Mouse (Mus musculus) E14TG2a.4 (cell line): ENCODE measurements around the gene Lmntd1.

Experiments
- CTCF ChIP-seq: conservative IDR thresholded peaks from 2 replicates; pipeline ENCODE4 v1.5.1; 2014; ENCODE audit warnings: low read length
- NANOG ChIP-seq: IDR thresholded peaks from 2 replicates; pipeline ENCODE4 v1.6.1; 2014; ENCODE audit warnings: borderline replicate concordance, low read length, mixed read lengths
- POU5F1 ChIP-seq: IDR thresholded peaks from 2 replicates; pipeline ENCODE4 v1.6.1; 2014; ENCODE audit warnings: low read length, borderline replicate concordance

DNA sequence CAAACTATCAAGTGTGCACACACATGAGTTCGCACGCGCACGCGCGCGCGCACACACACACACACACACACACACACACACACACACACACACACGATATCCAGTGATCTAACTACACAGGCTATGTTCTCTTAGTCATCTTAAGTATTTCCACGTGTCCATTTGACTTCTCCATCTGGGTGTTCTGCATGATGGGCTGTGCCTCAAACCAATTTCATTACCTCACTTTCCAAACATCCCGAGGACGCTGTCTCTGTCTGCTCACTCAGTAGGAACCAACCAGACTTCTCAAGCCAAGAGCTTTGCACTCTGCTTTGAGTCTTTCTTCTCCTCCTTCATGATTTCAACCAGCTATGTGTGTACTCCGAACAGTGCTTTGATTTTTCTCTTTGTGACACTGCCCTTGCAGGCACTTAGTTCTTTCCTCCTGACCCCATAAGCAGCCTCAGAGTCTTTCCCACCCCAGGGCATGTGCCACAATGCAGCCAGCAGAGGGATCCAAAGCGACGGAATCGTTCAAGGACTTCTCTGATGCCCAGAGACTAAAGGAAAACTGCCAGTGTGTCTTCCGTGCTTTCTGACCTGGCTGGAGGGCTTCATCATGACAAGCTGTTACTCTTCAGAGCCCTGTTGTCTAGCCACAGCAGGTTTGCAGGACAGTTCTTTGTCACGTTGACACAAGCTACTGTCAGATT lies 172.6 kb downstream of the Lmntd1 start:
- no peak for TF ChIP-seq CTCF
- TF ChIP-seq NANOG = no peak
- no peak for TF ChIP-seq POU5F1
